Mouse (Mus musculus) liver, adult 2 months (tissue): ENCODE measurements at regions not wholly inside any gene's neighbourhood (a gene's known extent, or its start where the extent isn't known, plus 50 kb on each side); places are given as distances from the start of the nearest gene placed in this dataset.

Experiments used
- DNase-seq: peaks from one replicate; pipeline ENCODE4 v3.0.0-alpha.2; 2011; ENCODE audit warnings: low read depth, low spot score; ENCODE audit errors: extremely low read depth
- H3K27ac ChIP-seq: fragments of 200-500 bp; replicated peaks from 2 replicates; pipeline ENCODE4 v1.5.1; 2012; ENCODE audit warnings: low read depth, mild to moderate bottlenecking, control low read depth, inconsistent platforms, low read length; ENCODE audit not compliant: insufficient read depth
- H3K27me3 ChIP-seq: fragments of 200-500 bp; 2 replicates; pipeline ENCODE4 v1.6.1; 2012; ENCODE audit warnings: mild to moderate bottlenecking, moderate library complexity, low read length, inconsistent platforms; ENCODE audit not compliant: control insufficient read depth, insufficient read depth
- H3K36me3 ChIP-seq: fragments of 200-500 bp; 2 replicates; pipeline ENCODE4 v1.6.1; 2012; ENCODE audit warnings: low read length, inconsistent platforms; ENCODE audit not compliant: control insufficient read depth, insufficient read depth
- H3K4me1 ChIP-seq: fragments of 200-500 bp; 2 replicates; pipeline ENCODE4 v1.6.1; 2011; ENCODE audit warnings: low read length; ENCODE audit not compliant: control insufficient read depth, insufficient read depth
- H3K4me3 ChIP-seq: fragments of 200-500 bp; 2 replicates; pipeline ENCODE4 v1.5.1; 2011; ENCODE audit warnings: low read depth, mild to moderate bottlenecking, control low read depth, low read length, moderate library complexity; ENCODE audit not compliant: insufficient read depth
- H3K79me2 ChIP-seq: fragments of 200-500 bp; 2 replicates; pipeline ENCODE4 v1.6.1; 2012; ENCODE audit warnings: inconsistent platforms, mild to moderate bottlenecking, low read length, moderate library complexity; ENCODE audit not compliant: control insufficient read depth, insufficient read depth
- H3K9ac ChIP-seq: fragments of 200-500 bp; 2 replicates; pipeline ENCODE4 v1.6.1; 2012; ENCODE audit warnings: low read depth, mild to moderate bottlenecking, control low read depth, inconsistent platforms, low read length
- CTCF ChIP-seq: fragments of 200-500 bp; IDR thresholded peaks from 2 replicates; pipeline ENCODE4 v1.5.1; 2011; ENCODE audit warnings: low read depth, low read length, control low read depth
- POLR2A ChIP-seq: fragments of 200-500 bp; IDR thresholded peaks from 2 replicates; pipeline ENCODE4 v1.6.1; 2011; ENCODE audit warnings: low read length, control low read depth; ENCODE audit not compliant: insufficient read depth; ENCODE audit errors: extremely low read depth
- WGBS: fragments of 180-500 bp; shearing (Covaris S2); methylation state at CpG from one replicate; pipeline ENCODE4 v1.1.7; 2018; 5-methylcytosine and 5-hydroxymethylcytosine counted together

DNA sequence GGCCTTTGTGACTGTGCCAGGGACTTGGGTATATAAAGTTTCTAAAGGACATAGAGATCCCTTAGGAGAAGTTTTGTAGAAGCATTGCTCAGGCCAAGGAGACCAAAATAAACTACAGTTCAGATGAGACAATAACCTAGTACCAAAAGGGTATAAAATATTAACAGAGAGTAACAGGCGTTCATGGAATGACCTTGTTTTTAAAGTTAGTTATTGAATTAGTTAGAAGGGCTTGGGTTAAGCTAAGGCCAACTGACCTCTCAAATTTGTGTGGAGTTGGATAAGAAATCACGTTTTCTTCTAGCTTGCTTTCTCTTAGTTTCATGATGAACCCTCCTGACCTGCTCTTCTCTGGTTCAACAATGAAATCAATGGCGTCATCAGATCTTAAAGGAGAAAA is 209.8 kb upstream of the Gm37988 start:
- Histone ChIP-seq H3K4me3 (no peak overlapping the region), H3K9ac (no peak overlapping the region), H3K27me3 (no peaks in the 10 kb centered on the region), H3K27ac (no peak overlapping the region), H3K79me2 (no peaks in the 10 kb centered on the region), H3K36me3 (no peaks in the 10 kb centered on the region), H3K4me1 (peaks cover 4% of the 10 kb centered on the region; the same call in 1 of the 2 replicates)
- DNase-seq: peak; percentile 30
- 37% methylated on average over 3 of the region's 3 CpGs for WGBS
- TF ChIP-seq CTCF (no peak), POLR2A (no peak)

GRCm38 (mm10) chr1:4598425-4598824 is 209.3 kb upstream of the Gm37988 start:
- WGBS: 11% methylated on average over 3 of the region's 3 CpGs
- peaks cover 4% of the 10 kb centered on the region; the same call in 1 of the 2 replicates for H3K4me1 ChIP-seq
- TF ChIP-seq CTCF: no peak
- no peak for TF ChIP-seq POLR2A
- no peak overlapping the region for H3K9ac ChIP-seq
- H3K36me3 ChIP-seq: no peaks in the 10 kb centered on the region
- no peak overlapping the region for H3K27ac ChIP-seq
- H3K27me3 ChIP-seq: no peaks in the 10 kb centered on the region
- H3K79me2 ChIP-seq: no peaks in the 10 kb centered on the region
- no peak overlapping the region for H3K4me3 ChIP-seq
- peak; percentile 61 for DNase-seq

DNA sequence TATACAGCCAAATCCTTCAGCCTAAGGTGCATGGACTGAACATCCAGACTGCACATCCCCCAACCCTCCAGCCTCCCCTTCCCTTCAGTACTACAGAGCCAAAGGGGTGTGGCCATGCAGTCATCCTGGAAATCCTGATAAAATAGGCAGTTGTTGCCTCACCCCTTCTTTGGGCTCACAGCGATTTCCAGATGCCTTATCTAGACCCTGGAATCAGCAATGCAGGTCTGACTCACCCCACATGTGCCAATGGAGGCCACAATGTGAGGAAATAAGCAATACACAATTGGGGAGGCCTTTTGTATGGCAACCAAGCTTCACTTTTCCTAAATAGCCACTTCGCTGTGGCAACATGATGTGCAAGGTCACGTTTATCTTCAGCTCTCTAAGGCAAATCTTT is 205.3 kb upstream of the Gm37988 start:
- Histone ChIP-seq H3K27me3 (no peaks in the 10 kb centered on the region), H3K79me2 (no peaks in the 10 kb centered on the region), H3K4me1 (peaks cover 4% of the 10 kb centered on the region; the same call in 1 of the 2 replicates), H3K36me3 (no peaks in the 10 kb centered on the region), H3K4me3 (no peak overlapping the region), H3K27ac (no peak overlapping the region), H3K9ac (no peak overlapping the region)
- DNase-seq: no peak
- 74% methylated on average over 3 of the region's 3 CpGs for WGBS
- TF ChIP-seq CTCF (no peak), POLR2A (no peak)

- Histone ChIP-seq H3K36me3 (no peaks in the 10 kb centered on the region), H3K9ac (no peak overlapping the region), H3K27me3 (no peaks in the 10 kb centered on the region), H3K4me3 (no peak overlapping the region), H3K27ac (no peak overlapping the region), H3K79me2 (no peaks in the 10 kb centered on the region), H3K4me1 (no peaks in the 10 kb centered on the region)
- TF ChIP-seq CTCF: no peak
- DNase-seq: no peak
- WGBS: 80% methylated on average over 2 of the region's 2 CpGs
Measured at GRCm38 (mm10) chr1:4608824-4609223, 198.9 kb upstream of the Gm37988 start.

- no peaks in the 10 kb centered on the region; the same call in 1 of the 2 replicates for H3K4me1 ChIP-seq
- H3K9ac ChIP-seq: no peak overlapping the region
- no peaks in the 10 kb centered on the region for H3K27me3 ChIP-seq
- no peaks in the 10 kb centered on the region for H3K36me3 ChIP-seq
- 69% methylated on average over 4 of the region's 4 CpGs for WGBS
- no peak overlapping the region for H3K4me3 ChIP-seq
- no peak for TF ChIP-seq POLR2A
- no peak for TF ChIP-seq CTCF
- no peaks in the 10 kb centered on the region for H3K79me2 ChIP-seq
- no peak overlapping the region for H3K27ac ChIP-seq
- no peak for DNase-seq
Measured at GRCm38 (mm10) chr1:4613305-4613704, 194.4 kb upstream of the Gm37988 start.

DNA sequence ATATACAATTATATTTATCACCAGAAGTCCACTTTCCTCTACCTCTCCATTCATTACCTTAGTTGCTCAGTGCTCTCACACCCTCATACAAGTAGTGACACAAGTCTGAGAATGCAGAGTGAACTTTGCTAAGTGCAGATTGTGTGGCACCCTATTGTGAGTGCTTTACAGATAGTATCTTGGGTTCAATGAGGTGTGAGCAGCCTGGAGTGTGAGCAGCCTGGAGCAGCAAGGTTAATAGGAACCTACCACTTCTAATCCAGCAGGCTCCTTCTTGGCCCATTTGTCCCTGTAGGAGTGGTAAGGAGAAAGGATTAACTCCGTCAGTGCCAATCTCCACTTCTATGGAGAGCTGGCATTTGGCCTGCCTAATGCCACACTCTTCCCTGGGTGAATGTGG is 192.4 kb upstream of the Gm37988 start:
- Histone ChIP-seq H3K4me1 (no peaks in the 10 kb centered on the region; the same call in 1 of the 2 replicates), H3K9ac (no peak overlapping the region), H3K27me3 (no peaks in the 10 kb centered on the region), H3K27ac (no peak overlapping the region), H3K4me3 (no peak overlapping the region), H3K36me3 (no peaks in the 10 kb centered on the region), H3K79me2 (no peaks in the 10 kb centered on the region)
- 97% methylated on average over 1 of the region's 1 CpGs for WGBS
- DNase-seq: no peak
- TF ChIP-seq CTCF (no peak), POLR2A (no peak)
